Mouse (Mus musculus): Measurements from ENCODE around the gene Nfatc2. TPM values are rescaled to one million over a fixed set of nuclear protein-coding genes. Genes with fewer than 3 reads are reported as not detected.
A peak's percentile ranks its signal among the peaks of the same experiment; 100 is the strongest.

Gene Nfatc2
- 10 to 100 TPM; 19.9 to 20.1 TPM for total RNA-seq (2021)

DNA sequence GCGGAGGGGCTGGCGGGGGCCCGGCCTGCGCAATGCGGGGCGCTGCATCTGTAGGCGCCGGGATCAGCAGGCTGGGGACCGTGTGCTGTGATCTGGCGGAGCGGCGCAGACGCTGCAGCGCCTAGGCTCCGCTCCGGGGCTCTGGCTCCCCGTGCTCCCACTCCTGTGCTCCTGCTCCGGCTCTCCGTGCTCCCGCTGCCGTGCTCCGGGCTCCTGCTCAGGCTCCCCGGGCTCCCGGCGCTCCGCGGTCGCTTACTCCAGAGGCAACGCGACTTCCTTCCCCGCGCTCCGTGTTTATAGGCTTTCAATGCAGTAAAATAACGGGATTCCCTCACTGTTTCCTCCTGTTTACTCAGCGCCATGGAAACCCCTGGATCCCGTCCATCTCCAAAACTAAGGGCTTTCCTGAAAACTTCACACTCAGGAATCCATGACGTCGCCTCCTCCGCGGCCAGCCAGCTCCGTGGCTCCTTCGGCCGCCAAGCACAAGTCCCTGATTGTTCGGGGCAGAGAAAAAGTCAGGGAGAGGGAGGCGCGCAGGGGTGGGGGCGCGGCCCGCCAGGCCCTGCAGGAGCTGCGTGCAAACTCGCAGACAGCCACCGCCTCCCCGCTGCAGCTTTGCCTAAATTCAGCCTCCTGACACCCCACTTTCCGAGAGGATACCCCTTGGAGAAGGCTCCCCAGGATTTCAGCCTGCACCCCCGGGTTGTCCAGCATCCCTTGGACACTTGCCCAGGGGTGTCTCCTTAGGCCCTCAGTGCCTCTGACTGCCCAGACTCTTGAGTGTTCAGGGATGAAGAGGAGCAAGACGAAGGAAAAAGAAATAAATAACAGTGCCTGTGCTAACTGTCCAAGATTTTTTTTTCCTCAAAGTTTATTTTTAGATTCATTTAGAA, at the start of gene Nfatc2:
Gene Nfatc2 (minus strand): TSS at position 167 of the 896 bp plus-strand sequence.
- peak; percentile 68 to 73 for DNase-seq

GRCm38 (mm10) chr2:168648171-168648570, 46.7 kb upstream of the Nfatc2 start:
- DNase-seq = no peak

DNA sequence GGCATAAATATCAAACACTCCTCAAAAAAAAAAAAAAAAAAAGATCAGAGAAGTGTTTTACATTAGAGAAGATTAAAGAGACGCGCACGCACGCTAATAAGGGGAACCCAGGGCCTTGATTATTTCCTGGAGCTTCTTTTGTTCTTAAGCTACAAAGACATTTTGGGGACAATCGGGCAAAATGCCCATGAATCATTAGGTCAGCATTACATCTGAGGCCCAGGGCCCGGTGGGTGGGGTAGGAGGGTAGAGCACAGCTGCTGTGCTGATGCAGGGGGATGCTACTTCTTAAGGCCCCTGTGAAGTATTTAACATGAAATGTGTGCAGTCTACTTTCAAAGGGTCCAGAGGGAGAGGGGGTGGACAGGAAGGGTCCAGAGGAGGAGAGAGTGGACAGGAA, 43.4 kb upstream of the Nfatc2 start:
- DNase-seq = no peak

GRCm38 (mm10) chr2:168643524-168644177, 42.2 kb upstream of the Nfatc2 start:
- DNase-seq = no peak

- no peak for DNase-seq
Measured at GRCm38 (mm10) chr2:168642187-168642586, 40.7 kb upstream of the Nfatc2 start.

GRCm38 (mm10) chr2:168640460-168640859, 39.0 kb upstream of the Nfatc2 start:
- no peak for DNase-seq

GRCm38 (mm10) chr2:168634881-168635280, 33.4 kb upstream of the Nfatc2 start:
- DNase-seq = no peak

DNA sequence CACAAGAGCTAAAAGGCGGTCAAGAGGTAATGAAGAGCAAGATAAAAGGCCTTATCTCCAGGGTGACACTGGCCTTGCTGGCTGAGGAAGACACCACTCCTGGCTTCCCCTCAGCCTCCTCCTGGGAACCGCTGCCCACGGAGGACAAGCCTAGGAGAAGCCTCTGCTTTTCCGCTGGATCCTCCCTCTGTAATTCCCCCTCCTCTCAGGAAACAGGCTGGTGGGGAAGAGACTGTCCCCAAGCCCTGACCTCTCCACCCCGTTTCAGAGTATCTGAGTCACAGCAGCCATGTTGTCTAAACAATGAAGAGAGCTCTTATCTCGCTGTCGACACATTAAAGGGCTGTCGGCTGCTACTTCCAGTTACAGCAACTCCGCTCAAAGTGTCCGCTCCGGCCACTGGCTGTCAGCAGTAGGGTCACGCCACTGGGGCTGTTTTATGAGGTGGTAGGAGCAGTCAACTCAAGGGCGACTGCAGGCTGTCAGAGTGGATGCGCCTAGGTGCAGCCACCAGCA, 31.9 kb upstream of the Nfatc2 start:
- no peak for DNase-seq

DNA sequence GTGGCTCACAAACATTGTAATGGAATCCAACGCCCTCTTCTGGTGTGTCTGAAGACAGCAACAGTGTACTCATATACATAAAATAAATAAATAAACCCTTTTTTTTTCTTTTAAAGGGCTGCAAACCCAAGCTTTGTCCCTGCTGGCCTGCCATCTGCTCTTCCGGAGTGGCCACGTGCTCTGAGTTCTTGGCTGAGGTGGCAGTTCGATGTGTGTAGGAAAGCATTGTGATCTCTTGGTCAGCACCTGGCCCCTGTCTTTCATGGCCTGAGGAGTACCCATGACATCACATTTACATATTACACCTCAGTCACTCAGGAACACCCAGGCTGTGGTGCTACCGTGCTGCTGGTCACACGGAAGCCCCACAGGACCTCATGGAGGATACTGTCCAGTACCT, 31.1 kb upstream of the Nfatc2 start:
- DNase-seq = no peak

GRCm38 (mm10) chr2:168628787-168629186, 27.3 kb upstream of the Nfatc2 start:
- peak; percentile 76 for DNase-seq

- DNase-seq = no peak
Measured at GRCm38 (mm10) chr2:168627829-168628770, 26.6 kb upstream of the Nfatc2 start.

- no peak for DNase-seq
Measured at GRCm38 (mm10) chr2:168626385-168626784, 24.9 kb upstream of the Nfatc2 start.

DNA sequence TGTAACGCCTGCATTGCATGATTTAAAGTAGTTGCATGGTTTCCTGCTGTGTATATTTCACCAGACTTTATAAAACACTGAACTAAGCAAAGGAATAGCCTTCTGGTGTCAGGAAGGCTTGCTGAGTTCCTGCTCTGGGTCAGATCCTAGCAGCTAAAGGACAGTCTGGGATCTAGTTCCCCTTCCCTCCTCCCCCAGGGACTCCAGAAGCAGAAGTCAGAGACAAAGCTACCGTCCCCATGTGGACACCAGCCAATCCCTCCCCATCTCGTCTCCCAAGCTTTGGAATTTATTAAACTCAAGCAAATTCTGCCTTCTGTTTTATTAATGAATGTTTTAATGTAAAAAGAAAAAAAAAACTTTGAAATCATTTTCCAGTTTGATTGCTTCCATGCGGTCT, 23.6 kb upstream of the Nfatc2 start:
- no peak for DNase-seq

DNA sequence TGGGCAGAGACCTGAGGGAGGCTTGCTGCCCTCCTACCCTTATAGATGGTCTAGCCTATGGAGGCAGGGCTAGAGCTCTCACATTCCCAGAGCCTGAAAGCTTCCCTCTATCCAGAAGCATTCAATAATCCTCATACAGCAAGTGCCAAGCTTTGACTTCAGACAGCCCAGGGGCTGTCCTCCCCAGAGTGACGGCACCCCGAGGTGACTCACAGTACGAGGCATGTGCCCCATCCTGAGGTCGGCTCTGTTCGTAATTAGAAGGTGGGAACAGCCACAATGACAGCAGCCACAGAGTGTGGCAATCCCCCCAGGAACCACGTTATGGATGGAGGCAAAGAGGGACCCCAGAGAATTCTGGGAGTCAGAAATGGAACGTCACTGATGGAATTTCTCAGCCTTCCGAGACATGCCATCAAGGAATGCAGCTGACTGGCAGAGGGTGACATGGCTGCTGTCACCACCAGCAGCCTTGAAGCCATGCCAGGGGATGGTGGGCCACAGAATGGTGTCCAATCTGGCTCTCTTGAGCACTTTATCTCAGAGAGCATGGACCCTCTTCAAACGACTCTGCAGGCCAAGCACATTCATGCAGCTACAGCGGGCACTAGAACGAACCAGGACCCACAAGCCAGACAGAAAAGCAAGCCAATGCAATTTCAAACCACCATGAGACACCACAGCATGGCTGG, 19.8 kb upstream of the Nfatc2 start:
- no peak for DNase-seq

DNA sequence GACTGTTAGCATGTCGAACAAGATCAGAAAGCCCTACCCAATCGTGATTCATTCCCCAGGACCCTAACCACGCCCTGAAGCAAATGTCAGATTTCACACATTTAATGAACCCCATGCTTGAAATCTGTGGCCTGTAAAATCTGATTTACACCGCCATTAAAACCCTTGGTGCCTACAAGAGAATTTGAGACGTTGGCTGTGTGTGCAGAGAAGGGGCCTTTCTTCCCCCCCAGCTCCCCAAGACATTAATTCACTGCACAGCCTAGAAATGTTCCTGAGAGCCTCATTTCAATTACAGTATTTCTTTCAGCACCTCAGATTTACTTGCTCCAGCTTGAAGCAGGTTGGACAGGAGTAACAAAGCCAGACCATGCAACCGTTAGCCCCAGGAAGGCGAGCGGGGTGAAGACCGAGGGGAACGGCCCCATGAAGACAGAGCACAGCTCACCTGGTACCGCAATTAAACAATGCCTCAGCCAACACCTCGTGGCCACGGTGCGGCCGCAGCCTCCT, 16.8 kb upstream of the Nfatc2 start:
- DNase-seq = no peak

GRCm38 (mm10) chr2:168615160-168615559, 13.7 kb upstream of the Nfatc2 start:
- no peak for DNase-seq

- DNase-seq = no peak
Measured at GRCm38 (mm10) chr2:168614170-168614872, 12.9 kb upstream of the Nfatc2 start.

DNA sequence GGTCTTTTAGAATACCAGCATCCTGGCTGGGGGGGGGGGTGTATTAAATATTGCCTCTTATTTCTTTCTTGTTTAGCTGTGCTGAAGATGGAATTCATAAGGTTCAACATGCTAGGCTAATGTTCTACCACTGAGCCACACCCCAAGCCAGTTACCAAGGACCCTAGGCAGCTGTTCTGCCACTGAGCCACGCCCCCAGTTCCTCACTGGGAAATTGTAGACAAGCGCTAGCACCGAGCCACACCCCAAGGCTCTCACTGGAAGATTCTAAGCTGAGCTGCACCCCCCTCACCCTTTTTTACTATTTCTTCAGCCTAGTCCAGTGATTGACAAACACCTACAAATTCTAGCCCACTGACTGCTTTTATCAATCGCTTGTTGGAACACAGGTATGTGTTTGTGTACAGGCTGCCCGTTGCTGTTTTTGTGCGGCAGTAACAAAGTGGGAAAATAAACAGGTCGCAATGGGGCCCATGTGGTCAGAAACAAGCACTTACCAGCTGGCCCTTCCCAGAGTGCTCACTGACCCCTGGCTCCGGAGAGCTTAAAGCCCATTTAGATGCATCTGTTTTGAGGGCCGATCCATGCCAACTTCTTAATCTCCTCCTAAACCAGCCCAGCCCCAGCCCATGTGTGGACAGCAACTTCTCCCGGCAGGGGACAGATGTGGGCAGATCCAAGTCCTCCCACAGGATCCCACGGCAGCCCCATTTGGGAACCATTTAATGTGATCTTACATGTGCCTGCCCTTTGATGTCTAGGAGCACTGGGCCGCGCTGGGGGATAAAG, 11.8 kb upstream of the Nfatc2 start:
- DNase-seq = no peak

DNA sequence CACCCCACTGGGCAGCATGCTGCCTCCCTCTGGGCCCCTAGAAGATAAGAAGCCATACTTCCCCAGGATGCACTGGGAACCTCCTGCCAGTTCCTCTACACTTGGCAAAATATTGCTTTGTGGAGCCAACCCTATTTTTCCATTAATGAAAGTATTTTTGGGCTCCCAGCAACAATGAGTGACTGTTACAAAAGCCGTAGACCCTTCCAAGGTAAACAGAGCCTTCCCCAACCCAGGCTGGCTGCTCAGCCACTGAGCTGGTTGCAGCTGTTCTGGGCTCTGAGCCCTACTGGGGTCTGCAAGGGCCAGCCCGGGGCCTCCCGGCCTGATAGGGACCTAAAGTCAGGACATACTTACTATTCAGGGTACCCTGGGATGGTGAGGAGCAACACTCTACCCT, 9.5 kb upstream of the Nfatc2 start:
- no peak for DNase-seq

DNA sequence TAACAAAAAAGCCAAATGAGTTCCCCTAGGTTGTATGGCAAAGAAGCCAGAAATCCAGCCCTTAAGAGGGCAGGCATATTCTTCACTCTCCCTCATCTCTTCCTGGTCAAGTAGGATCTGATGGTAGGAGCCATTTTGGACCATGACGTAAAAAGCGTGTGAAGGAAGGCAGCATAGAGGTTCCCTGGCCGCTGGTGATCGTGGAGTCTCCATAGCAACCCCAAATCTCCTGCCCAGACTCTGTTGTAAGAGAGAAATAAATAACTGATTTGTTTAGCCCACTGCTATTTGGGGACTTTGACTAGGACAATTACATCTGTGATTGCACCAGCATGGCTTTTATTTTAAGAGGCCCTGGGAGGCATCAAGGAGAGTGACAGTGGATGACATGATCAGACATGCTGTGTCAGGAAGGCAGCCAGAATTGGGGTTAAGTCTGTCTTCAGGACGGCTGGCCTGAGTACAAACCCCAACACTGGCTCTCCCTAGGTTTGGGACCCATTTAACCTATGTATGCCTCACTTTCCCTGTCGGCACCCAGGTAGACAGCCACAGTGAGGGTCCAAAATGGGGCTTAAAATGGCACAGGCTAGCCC, 8.3 kb upstream of the Nfatc2 start:
- no peak for DNase-seq
